Mouse (Mus musculus) embryo, embryonic 9.5 days (tissue): ENCODE data around the gene Abcc1.

Source experiments
- DNase-seq: peaks from one replicate; pipeline ENCODE4 v3.0.0-alpha.2; 2017; ENCODE audit errors: extremely low spot score

Gene Abcc1

DNA sequence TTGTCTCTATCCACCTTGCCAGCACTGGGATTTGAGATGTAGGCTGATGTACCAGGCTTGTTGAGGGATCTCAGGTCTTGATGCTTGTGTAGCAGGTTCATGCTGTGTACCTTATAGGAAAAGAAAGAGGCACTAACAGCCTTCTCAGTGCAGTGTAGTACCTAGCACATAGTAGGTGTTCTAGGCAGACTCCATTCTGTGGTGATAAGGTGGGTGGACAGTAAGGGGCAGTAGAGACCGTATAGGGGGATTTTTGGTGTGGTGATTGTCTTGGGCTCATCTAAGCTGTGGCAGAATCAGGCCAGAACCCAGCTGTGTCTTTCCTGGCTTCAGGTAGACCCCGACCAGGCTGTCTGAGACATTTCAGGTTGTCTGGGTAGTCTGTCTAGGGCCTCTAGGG is 15.0 kb downstream of the Abcc1 start:
- DNase-seq: no peak

DNA sequence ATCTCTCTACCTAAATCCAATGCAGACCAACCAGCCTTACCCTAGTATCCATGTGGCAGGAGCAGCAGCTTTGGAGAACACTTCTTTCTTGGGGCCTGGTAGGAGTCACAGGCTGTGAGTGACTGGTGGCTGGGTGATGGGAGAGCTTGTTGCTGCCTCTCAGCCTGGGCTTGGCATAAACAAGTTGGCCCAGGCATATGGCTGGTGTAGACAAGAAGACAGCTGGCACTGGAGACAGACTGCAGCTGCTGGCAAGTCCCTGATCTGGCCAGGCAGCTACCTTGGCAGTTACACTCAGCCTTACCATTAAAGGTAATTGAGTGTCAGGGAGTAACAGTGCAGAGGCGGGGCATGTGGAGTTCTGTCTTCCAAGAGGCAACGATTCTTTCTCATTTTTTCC is 16.0 kb downstream of the Abcc1 start:
- no peak for DNase-seq

DNA sequence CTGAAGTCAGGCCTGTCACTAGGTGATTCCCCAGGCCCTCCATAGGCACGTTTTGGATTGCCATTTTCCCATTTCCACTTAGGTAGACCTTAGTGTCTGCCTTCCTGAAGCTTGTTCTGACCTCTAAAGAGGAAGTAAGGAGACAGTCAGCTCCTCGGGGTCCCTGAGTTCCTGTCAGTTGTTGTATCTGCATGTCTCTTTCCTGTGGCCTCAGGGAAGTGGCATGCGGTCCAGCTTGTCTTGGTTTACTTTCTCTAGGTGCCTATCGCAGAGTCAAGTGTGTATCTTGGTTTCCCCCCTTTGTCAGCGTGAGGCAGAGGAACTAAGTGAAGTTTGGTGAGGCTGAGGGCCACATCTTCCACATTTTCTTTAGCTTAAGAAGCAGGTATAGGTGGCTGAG is 17.3 kb downstream of the Abcc1 start:
- no peak for DNase-seq

DNA sequence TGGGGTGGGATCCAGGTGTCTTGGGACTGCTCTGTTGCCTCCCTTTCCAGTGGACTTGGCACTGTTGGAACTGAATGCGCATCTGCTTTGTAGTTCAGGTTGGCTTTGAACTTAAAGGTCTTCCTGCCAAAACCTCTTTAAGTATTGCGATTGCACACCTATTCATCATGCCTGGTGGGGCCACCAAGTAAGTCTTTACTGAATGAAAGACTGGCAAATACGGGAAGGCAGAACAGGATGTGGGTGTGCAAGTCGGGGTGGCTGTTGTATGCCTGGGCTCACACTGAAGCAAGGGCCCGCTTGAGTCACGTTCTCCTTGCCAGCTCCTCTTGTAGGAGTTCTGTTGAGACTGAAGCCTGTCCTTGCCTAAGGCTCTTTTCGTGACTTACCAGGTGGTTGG is 18.5 kb downstream of the Abcc1 start:
- no peak for DNase-seq

DNA sequence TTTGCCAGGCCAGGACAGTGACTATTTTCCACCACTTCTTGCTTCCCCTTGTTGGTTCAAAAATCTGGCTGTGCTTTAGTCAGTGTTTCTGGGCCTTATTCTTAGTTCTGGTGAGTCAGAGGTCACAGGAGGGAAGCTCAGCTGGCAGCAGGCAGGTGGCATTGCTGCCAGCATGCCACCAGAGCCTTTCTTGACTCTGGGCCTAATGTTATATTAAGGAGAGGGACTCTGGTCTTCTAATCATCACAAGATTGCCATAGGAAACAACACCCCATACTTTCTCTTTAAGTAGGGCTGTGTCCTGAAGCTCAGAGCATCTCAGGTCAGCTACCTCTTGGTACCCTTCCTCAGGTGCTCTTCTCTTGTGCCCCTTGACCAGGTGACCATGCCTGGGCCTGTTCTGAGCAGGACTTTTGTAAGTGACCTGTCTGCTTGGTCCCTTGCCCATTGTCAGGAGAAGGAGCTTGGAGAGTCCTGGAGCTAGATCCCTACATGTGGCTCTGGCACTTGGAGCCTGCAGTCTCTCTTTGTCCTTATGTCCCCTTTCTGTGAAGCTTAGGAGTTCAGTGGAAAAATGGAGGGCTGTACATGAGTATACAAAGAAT is 19.8 kb downstream of the Abcc1 start:
- no peak for DNase-seq

DNA sequence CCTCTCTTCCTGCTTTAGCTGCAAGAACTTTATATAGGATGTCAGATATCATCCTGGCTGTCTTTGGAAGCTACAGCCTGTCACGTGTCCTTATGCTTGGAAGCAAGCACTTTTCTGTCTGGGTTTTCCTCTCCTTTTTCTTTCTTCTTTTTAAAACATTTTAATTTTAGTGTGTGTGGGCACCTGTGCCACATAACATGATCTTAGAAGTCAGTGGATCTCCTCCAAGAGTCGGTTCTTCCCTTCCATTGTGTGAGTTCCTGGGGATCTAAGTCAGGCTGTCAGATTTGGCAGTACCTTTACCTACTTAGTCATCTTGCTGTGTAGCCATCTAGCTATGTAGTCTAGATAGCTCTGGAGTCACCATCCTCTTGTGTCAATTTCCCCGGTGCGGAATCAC is 37.9 kb downstream of the Abcc1 start:
- no peak for DNase-seq

DNA sequence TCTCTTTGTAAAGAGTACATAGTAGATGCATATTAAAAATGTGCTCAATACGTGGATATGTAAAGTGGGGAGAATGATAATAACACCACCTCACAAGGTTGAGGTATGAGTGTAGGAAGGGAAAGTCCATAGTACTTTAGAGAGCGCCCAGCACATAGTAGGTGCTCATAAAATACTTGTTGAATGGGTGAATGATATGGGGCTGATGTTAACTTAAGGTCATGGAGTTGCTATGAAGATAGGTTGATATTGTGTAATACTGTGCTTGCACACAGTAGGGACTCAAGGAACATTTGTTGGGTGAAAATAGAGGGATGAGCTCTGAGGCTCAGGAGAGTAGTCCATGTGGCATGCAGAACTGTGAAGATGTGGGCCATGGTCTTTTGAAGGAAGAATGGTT is 42.1 kb downstream of the Abcc1 start:
- no peak for DNase-seq

DNA sequence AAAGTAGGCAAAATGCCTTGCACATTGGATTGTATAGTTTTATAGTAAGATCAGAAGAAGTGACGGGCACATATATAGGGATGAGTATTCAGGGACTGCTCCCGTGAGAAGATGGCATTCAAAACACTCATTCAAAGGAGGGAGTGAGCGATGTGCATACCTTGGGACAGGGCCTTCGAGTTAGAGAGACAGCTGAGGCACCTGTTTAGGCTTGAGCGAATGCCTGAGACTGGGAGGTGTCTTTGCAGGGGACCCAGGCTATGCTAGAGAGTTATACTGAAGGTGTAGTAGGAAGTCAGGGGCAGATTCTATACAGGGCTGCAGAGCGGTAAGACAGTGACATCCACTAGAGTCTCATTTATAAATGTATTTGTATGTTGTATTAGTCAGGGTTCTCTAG is 44.3 kb downstream of the Abcc1 start:
- DNase-seq: no peak

DNA sequence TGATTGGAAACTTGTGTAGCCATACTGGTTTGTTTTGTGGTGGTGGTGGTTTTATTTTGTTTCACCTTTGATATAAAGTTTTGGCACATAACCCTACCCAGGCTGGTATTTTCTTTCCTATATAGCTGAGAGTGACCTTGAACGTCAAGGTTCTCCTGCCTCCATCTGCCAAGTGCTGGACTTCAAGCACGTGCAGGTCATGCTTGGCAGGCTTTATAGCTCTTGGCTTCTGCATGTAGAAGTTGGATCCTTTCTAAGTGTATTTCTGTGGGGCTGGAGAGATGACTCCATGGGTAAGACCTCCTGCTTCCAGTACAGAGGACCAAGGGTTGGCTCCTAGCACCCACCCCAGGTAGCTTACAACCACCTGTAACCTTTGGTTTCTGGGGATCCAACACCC is 47.8 kb downstream of the Abcc1 start:
- DNase-seq: no peak

DNA sequence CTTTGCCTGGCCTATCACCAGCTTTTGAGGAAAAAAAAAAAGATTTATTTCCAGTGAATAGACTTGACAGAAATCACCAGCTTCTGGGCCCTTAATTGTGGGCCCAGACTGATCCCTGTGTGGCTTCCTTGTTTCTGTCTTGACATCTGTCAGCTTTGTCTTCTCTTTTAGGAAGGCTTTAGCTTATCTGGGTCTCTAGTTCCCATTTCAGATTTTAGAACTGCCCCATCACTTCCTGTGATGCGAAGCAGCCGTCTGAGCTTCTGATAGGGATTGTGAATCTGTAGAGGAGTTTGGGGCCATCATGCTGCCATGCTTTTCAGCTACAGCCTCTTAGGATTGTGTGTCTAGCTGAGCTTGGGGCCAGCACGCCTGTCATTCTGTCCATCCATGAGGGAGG is 48.4 kb downstream of the Abcc1 start:
- DNase-seq: no peak

DNA sequence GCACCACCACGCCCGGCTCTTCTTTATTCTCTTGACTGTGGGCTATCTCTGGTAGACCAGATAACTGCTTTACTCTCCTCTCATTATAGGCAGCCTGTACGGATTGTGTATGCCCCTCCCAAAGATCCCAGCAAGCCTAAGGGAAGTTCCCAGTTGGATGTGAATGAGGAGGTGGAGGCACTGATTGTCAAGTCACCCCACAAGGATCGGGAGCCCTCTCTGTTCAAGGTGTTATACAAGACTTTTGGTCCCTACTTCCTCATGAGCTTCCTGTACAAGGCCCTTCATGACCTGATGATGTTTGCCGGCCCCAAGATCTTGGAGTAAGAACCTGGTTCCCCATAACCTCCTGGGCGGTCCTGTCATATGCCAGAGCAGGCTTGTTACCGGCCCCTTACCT is 49.3 kb downstream of the Abcc1 start:
- no peak for DNase-seq

DNA sequence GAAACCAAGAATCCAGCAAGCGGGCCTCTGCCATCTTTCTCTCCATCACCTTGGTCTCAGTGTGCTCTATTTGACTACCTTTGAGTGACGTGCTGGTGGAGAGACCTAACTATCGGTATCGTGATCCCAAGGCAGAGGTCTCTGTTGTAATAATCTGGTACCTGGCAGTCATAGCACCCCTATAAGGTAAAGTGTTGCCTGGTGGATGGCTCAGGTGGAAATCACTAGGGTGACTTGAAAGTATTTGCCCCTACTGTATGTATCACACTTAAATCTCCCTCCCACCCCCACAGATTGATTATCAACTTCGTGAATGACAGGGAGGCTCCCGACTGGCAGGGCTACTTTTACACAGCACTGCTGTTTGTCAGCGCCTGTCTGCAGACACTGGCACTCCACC is 49.8 kb downstream of the Abcc1 start:
- DNase-seq: no peak

DNA sequence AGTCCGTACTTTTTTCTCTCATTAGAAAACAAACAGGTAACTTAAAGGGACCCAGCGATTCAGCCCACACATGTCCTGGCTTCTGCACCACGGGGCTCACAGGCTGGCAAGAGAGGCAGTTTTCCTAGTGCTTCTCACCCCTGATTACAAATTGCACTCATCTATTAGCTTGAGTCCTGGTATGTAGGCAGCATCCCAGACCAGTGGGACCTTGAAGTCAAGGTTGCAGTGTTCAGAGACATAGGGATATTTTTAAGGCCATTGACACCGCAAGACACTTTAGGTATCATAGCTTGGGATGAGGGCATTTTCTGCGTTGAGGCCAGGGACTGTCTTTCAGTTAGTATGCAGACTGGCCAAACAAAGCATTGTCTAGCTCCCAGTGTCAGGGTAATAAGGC is 51.2 kb downstream of the Abcc1 start:
- no peak for DNase-seq

DNA sequence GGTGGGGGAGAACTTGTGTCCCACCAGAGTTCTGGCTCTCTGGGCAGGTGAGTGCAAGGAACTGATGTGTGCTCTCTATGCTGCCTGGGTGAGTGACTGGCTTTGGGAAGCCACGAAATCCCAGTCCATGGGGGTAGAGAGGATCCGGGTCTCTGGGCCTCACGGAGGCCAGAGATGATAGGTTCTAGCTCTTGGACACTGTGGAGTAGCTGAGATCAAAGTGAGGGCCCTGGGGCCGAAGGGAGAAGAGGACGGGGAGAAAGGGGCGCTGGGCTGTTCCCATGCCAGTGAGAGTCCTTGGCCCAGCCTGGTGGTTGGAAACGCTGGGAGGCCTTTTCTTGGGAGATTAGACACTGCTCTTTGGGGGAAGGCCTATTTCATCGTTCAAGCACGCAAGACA is 53.8 kb downstream of the Abcc1 start:
- DNase-seq: no peak

DNA sequence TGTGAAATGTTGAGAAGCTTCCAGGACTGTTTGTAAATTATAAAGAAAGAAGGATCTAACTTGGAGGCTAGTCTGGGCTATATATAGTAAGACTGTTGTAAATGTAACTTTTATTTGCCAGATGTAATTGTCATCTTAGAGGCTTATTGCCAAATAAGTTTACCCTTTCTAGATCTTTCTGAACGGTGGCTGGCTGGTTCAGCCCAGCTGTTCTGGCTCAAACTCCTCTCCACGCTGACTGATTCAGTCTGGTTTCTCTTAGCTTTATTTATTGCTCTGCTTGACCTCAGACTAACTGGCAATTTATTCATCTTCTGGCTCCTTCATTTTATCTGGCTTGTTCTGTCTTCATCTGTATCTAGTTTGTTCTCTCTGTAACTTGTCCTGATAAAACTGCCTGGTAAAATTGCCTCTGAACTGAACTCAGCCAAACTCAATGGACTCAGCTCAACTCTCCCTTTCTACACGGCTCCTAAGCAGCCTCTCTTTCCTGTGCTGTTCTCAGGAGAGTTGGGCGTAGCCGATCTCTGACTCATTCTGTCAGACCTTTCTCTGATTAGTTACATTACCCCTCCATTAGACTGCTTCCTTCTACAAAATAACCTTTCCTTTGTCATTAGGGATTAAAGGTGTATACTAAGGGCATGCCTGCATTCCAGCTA is 55.7 kb downstream of the Abcc1 start:
- no peak for DNase-seq

DNA sequence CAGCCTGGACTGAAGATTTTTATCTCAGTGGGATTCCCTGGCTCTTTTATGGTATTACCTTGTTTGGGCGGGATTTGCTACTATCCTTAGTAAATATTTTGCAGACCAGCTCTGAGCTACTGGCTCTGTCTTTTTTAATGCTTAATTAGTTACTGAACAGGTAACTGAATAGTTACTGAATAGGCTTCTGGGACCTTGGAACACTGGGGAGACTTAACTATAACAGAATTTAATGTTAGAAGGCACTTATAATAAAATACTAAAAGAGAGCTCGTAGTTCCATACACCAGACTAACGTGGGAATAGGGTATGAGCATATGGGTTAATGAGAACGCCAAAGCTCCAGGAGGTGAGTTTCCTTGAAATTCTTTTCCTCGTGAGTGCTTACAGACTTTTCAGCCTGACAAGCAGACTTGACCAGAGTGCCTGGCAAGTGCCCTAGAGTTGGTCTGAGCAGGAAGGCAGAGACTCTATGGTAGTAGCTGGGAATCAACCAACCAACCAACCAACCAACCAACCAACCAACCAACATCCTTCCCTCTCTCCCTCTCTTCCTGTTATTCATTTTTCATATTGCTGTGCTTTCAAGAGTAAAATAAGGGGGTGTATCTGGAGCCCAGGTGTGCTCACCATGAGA is 59.3 kb downstream of the Abcc1 start:
- DNase-seq: no peak

DNA sequence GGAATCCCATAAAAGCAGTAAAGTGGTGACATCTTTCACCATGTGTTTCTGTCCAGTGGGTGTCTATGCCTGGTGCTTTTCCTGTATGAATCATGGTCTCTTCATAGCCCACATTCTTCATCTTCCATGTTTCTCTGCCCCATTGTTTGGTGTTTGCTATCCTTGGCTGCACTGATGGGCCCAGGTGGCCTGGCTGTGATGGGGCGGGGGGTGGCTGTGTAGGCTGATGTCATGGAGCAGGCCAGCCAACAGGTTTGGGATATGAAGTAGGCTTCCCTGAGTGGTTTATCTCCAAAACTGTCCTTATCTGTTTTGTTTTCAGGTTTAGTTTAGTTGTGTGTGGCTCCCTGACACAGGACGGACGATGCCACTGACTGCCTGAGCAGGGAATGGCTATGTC is 60.7 kb downstream of the Abcc1 start:
- no peak for DNase-seq

DNA sequence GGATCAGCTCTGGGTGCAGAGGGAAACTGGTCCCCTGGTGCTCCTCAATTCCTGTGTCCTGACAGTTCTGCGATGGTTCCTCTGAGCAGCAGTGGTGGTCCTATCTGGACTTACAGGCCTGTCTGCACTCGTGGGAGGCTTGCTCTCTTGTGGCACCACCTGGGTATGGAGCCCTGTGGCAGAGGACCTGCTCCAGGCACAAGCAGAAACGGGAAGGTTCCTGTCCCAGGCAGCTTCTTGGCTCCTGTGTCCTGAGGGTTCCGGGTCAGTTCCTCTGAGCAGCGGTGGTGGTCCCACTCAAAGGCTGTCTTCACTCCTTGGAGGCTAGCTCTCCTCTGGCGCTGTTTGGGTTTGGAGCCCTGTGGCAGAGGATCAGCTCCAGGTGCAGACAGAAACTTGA is 68.0 kb downstream of the Abcc1 start:
- no peak for DNase-seq

DNA sequence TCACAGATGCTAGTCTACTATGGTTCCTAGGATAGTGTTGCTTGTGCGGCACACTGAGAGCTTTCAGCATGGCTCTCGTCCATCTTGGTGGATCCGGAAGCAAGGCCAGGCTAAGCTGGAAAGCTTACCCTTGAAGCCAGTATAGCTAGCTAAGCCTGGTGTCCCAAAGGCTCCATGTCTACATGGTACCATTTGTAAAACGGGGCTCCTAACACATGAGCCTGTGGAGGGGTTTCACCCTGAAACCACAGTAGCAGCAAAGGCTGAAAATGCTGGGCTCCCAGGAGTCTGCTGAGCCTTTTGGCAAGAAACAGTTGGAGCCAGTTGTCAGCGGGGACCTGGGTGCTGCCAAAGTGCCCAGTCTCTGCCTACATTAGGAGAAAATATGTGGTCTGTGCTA is 71.6 kb downstream of the Abcc1 start:
- no peak for DNase-seq

DNA sequence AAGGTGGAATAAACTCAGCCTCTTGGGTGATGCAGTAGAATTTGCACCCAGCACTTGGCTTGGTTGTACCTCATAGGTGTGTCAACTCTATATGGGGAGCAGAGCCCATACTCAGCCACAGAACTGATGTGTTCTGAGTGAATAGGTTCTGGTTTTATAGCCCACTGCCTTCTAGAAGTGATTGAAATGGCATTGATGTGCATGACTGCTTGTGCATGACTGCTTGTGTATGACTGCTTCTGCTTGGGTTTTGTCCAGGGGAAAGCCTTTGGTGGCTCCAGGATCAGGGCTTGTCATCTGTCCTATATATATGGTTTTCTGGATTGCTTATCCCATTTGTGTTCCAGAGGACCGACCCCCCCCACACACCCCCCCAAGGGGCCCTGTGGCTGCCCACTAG is 74.2 kb downstream of the Abcc1 start:
- DNase-seq: no peak

DNA sequence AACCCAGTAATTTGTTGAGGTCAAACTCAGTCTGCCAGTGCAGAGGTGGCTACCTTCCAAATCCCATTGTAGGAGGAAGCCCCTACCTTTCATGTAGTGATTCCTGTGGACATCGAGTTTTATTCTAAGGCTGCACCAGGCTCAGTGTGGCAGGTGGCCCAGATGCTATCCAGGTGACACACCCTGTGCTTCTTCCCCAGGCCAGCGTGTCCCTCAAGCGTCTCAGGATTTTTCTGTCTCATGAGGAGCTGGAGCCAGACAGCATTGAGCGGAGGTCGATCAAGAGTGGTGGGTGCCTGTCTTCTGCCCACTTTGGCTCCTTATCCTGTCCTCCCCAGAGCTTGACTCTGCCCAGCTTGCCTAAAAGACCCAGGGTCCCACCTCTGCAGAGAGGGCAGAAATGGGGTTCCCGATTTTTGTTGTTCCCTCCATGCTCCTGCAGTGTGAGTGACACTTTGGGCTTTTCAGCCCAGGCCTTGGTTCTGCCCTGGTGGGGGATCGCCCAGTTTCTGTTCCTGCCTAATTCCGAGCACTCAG is 76.2 kb downstream of the Abcc1 start:
- DNase-seq: no peak

DNA sequence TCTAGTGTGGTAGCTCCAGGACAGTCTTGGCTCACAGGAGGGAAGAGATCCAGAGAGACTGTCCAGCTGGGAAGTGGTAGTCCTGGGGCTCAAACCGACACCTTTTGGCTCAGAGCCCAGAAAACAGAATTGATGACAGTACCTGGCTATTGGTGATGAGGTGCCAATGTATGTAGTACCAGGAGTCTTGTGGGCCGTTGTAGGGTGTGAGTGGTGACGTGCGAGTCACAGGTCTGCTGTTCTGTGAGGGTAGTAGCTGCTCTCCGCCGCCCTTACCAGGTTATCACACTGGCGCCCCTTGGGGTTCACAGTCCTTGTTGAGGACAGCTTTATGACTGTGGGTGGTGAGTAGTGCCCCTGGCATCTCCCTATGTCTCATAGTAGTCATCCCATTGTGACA is 77.2 kb downstream of the Abcc1 start:
- no peak for DNase-seq

DNA sequence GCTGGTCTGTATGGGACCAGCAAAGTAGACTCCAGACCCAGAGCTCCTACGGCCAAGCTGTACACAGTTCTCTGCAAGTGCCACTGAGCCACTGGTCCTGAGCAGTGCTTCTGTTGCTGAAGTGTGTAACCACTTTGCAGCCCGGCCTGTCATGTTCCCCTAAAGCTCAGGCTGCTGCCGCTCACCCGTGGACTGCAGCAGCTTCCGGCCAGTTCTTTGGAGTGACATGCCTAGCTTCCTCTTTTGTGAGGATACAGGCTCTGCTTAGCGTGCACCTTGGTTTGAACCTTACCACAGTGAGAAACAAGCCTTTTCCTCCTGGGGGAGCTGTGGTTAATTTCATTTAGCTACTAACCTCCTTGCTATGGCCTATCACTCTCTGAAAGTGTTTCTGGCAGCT is 77.7 kb downstream of the Abcc1 start:
- DNase-seq: no peak
